Mouse (Mus musculus) large intestine, adult 2 months (tissue): ENCODE results near the gene Ocel1. TPM values are rescaled to one million over a fixed set of nuclear protein-coding genes. Genes with fewer than 3 reads are reported as not detected.

Experiments
- DNase-seq: peaks from one replicate; pipeline ENCODE4 v3.0.0-alpha.2; 2012; ENCODE audit warnings: low read depth, low spot score
- WGBS: fragments of 180-500 bp; shearing (Covaris S2); methylation state at CpG from one replicate; pipeline ENCODE4 v1.1.7; 2018; 5-methylcytosine and 5-hydroxymethylcytosine counted together
- polyA plus RNA-seq: library from polyadenylated mRNA; depleted of rRNA; stranded (reverse); fragments of >200 nt; gene quantifications from 2 replicates; pipeline ENCODE4 v1.2.3, GENCODE M21; 2012; rRNA removed

The Ocel1 gene
- polyA plus RNA-seq, 1 experiment, result 21.2 TPM

DNA sequence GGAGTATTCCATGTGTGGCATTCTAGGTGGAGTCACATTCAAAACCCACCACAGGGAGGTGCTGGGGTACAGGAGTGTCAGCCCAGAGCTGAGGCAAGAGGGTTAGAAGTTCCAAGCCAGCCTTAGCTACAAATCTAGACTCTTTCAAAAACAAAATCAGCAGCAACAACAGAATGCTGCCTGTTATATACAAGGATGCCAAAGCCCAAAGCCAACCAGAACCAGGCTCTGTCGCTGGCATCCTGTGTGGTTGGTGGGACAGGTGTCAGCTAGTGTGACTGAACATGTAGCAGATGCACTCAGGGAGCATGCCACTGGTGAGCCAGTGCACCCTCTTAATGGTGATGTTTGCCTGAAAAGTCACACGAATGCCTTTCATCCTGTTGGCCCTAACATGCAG is 29.7 kb downstream of the Ocel1 start:
- WGBS, result 92% methylated on average over 2 of the region's 2 CpGs
- DNase-seq, result no peak

GRCm38 (mm10) chr8:71401454-71401853 is 30.4 kb downstream of the Ocel1 start:
- DNase-seq, result no peak

- no peak for DNase-seq
- 89% methylated on average over 9 of the region's 9 CpGs for WGBS
Measured at GRCm38 (mm10) chr8:71402446-71402964, 31.4 kb downstream of the Ocel1 start.

DNA sequence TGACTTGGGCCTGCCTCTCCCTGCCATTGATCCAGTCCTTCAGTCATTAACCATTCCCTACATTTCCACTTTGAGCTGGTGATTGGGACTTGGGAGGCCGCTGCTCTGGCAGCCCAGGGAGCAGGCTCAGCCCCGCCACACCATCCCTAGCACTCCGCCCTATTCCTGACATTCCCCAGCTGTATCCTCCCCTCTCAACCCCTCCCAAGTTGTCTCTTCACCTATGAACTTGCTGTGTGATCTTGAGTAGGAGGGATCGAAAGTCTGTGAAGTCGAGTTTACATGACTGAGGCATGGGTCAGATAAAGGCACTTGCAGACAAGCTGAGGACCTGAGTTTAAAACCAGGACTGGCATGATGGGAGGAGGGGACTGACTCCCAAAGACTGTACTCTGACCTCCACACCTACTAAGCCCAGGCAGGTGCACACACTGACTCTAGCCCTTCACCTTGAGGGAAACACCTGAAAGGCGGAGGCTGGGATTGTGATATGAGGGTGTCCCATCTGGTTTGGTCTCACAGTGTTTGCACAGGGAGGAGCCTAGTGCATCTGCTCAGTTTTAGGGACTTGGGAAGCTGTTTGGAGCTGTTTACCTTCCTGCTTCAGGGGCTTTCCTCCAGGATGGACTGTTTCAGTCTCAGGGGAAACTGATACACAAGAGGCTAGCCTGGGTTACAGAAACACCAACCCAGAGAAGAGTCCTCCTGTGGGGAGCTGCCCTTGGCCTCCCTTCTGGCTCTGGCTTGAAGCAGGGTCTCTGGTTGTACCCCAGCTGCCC is 32.2 kb downstream of the Ocel1 start:
- WGBS, result 34% methylated on average over 6 of the region's 6 CpGs
- no peak for DNase-seq

GRCm38 (mm10) chr8:71404011-71404410 is 32.9 kb downstream of the Ocel1 start:
- 90% methylated on average over 8 of the region's 8 CpGs for WGBS
- no peak for DNase-seq

- 74% methylated on average over 9 of the region's 9 CpGs for WGBS
- no peak for DNase-seq
Measured at GRCm38 (mm10) chr8:71404951-71405351, 33.9 kb downstream of the Ocel1 start.

DNA sequence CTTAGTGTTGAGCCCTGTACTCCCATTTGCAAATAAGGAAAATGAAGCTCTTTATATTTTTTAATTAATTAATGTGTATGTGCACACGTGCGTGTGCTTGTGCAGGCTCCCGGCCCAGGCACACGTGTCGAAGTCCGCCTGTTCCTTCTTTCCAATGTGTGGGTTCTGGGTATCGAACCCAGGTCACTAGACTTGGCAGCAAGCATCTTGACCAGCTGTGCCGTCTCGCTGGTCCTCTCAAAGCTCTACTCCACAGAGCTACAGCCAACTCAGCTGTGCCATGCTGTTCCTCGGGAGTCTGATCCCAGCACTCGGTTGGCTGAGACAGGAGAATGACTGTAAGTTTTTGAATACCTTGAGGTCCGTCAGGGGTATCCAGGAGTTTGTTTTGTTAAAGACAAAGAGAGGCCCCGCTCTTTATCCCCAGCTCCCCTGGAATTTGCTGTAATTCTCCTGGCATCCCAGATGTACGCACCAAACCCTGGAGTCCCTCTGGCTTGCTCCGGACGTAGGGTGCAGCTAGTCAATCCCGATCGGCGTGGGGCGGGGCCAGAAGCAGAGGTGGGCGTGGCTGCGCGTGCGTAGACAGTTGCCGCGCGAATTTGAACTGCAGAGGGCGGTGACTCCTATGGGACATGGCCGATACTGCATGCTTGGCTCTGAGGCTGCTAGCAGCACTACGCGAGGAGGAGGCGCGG is 34.5 kb downstream of the Ocel1 start, which contains the start of gene Ankle1:
Gene Ankle1, plus strand, starts transcription at position 610 of the 698 bp plus-strand sequence.
- DNase-seq, result no peak
- WGBS, result 14% methylated on average over 33 of the region's 33 CpGs

GRCm38 (mm10) chr8:71406099-71407015 is 35.3 kb downstream of the Ocel1 start:
- no peak for DNase-seq

GRCm38 (mm10) chr8:71407441-71407840 is 36.3 kb downstream of the Ocel1 start:
- 94% methylated on average over 14 of the region's 14 CpGs for WGBS
- no peak for DNase-seq

More at GRCm38 (mm10) chr8:71406099-71407015, 35.3 kb downstream of the Ocel1 start:
- WGBS, result under 1% methylated on average over 55 of the region's 55 CpGs

- 91% methylated on average over 4 of the region's 4 CpGs for WGBS
- DNase-seq, result no peak
Measured at GRCm38 (mm10) chr8:71408231-71408630, 37.1 kb downstream of the Ocel1 start.

GRCm38 (mm10) chr8:71411535-71412273 is 40.6 kb downstream of the Ocel1 start:
- WGBS, result 31% methylated on average over 11 of the region's 11 CpGs
- no peak for DNase-seq

- no peak for DNase-seq
Measured at GRCm38 (mm10) chr8:71422121-71422520, 51.0 kb downstream of the Ocel1 start.

Other genes starting within 250 kb of the Ocel1 start
- 17.4 and 20.1 TPM in 2 replicates for gene Myo9b, start 98.6 kb upstream of the Ocel1 start, polyA plus RNA-seq
- gene Haus8, start 98.4 kb upstream of the Ocel1 start, polyA plus RNA-seq, result 6.6 and 8.5 TPM in 2 replicates
- 82.1 and 104 TPM in 2 replicates for gene Use1, start 4.5 kb upstream of the Ocel1 start, polyA plus RNA-seq
- 118 and 144 TPM in 2 replicates for gene Nr2f6, start 10.7 kb downstream of the Ocel1 start, polyA plus RNA-seq
- gene Ushbp1, start 24.5 kb downstream of the Ocel1 start, polyA plus RNA-seq, result 5.9 and 9.0 TPM in 2 replicates
- gene Babam1, start 25.6 kb downstream of the Ocel1 start, polyA plus RNA-seq, result 106 and 114 TPM in 2 replicates
- 17.0 and 24.2 TPM in 2 replicates for gene Ankle1, start 34.7 kb downstream of the Ocel1 start, polyA plus RNA-seq
- 16.8 and 18.8 TPM in 2 replicates for gene Abhd8, start 92.4 kb downstream of the Ocel1 start, polyA plus RNA-seq
- gene Mrpl34, start 93.7 kb downstream of the Ocel1 start, polyA plus RNA-seq, result 94.1 and 124 TPM in 2 replicates
- 78.5 and 80.9 TPM in 2 replicates for gene Dda1, start 97.9 kb downstream of the Ocel1 start, polyA plus RNA-seq
- gene Ano8, start 114.7 kb downstream of the Ocel1 start, polyA plus RNA-seq, result 7.3 and 8.9 TPM in 2 replicates
- gene Gtpbp3, start 116.8 kb downstream of the Ocel1 start, polyA plus RNA-seq, result 18.5 and 23.7 TPM in 2 replicates
- 122 and 163 TPM in 2 replicates for gene Plvap, start 140.5 kb downstream of the Ocel1 start, polyA plus RNA-seq
- gene Ccdc194, start 154.4 kb downstream of the Ocel1 start, polyA plus RNA-seq, result 0.05 TPM in 1 of 2 replicates, not detected in the other
- gene Bst2, start 166.2 kb downstream of the Ocel1 start, polyA plus RNA-seq, result 114 and 131 TPM in 2 replicates
- 144 and 164 TPM in 2 replicates for gene Mvb12a, start 171.6 kb downstream of the Ocel1 start, polyA plus RNA-seq
- 0.71 and 1.0 TPM in 2 replicates for gene Tmem221, start 187.6 kb downstream of the Ocel1 start, polyA plus RNA-seq
- gene Nxnl1, start 195.3 kb downstream of the Ocel1 start, polyA plus RNA-seq, result not detected in 2 replicates
- gene Slc27a1, start 197.6 kb downstream of the Ocel1 start, polyA plus RNA-seq, result 19.4 and 25.6 TPM in 2 replicates
- 109 and 111 TPM in 2 replicates for gene Pgls, start 220.9 kb downstream of the Ocel1 start, polyA plus RNA-seq
- gene Fam129c, start 226.3 kb downstream of the Ocel1 start, polyA plus RNA-seq, result 3.3 and 4.1 TPM in 2 replicates
- 45.0 and 68.0 TPM in 2 replicates for gene Colgalt1, start 239.7 kb downstream of the Ocel1 start, polyA plus RNA-seq